Mouse (Mus musculus) yolk sac, embryonic 10.5 days (tissue): ENCODE data around the gene Scube1.

Experiments used
- DNase-seq: peaks from one replicate; pipeline ENCODE4 v3.0.0-alpha.2; 2017; ENCODE audit warnings: low spot score

Gene Scube1

DNA sequence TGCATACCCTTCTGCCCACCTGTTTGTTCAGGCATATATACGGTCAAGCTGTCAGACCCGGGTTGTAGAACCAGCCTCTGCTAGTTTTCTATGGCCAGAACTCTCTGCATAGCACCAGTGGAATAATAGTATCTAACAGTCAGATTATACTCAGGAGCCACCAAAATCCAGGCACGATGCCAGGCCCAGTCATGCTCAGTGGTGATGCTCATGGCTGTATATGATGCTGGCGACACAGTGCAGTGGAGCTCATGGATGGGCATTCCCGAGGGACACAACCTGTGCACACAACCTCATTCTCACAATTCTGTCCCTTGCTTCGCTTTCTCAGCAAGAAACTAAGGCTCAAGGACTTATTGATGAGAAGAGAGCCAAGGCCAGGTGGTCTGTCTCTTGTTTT lies 58.8 kb downstream of the Scube1 start:
- no peak for DNase-seq

DNA sequence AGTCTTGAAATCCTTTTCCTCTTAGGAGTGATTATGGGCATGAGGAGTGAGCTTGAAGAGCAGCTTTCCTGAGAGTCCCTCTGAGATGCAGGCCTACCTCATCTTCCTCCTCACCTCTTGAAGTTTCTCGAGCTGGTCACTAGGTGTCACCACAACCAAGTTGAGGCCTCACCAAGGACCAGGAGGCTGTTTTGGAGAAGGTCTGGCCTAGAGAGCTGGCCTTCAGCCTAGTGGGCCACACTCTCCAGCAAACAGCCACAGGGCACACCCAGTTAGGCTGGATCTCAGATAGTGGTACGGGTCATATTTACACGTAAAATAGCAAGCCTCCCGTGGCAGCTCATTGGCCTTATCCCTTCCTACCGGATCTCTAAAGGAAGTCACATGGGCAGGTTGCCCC lies 60.1 kb downstream of the Scube1 start:
- DNase-seq, result peak; percentile 19

DNA sequence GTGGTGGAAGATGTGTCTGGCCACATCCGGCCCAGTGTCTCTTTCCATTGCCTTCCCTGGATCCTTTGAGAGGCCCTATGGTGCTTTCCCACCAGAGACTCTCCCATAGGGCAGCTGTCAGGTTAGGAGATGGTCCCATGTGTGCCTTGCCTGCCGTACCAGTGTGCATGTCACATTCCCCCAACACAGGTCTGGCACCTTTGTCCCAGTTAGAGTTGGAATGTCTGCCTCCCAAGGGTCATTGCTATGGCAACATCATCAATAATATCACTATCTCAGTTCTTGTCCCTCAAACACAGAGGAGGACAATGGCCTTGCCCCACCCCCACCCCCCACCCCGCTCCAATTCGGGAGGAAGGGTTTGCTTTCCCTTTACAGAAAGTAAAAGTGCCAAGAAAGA lies 61.8 kb downstream of the Scube1 start:
- no peak for DNase-seq

DNA sequence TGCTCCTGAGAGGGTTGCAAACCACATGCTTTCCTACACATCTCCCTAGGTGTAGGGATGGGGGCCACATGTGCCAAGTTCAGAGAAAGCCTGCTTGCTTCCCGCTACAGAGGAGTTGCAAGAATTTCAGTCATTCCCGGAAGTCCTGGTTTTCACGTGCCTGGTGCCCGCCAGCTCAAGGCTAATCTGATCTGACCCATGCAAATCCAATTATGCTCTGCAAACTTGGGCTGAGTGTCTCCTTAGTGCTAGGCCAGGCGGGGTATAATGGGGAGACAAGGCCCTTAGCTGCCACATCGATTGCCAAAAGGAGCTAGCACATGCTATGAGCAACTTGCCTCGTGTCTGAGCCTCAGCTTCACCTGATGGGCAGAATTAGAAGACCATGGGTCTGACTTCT lies 62.7 kb downstream of the Scube1 start:
- DNase-seq, result no peak

DNA sequence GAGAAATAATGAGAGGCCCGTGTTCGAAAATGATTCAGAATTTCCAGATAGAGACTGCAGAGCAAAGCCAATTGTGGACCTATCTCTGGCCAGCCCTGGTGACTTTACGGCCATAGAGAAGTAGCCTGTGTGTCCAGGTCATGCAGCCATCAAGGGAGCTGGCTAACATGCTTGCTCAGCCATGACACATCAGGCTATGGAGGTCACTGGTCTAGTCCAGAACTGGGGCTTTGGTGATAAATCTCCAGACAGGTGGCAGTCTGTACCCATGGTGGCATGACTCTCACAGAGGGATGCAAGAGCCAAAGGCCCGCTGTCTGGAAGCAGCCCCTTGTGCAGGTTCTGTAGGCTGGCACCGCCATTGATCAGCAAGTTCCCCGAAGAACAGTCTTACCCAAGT lies 82.3 kb downstream of the Scube1 start:
- no peak for DNase-seq

DNA sequence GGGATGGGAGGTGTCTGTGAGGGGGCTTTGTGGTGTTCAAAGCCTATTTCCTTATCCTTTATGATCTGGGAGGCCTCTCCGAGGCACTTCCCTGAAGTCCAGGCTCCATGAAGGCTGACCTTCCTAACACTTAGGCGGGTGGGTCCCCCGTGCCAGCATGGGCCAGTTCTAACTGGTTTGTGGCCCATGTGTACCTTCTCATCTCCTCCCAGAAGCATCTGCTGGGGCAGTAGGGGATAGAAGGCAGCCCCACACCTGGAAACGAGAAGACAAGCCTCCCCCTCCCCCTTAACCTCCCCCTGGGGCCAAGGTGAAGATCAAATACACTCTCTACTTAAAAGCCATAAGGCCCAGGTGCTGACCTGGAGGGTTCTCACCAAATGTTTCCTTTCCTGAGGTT lies 84.6 kb downstream of the Scube1 start:
- DNase-seq, result no peak

DNA sequence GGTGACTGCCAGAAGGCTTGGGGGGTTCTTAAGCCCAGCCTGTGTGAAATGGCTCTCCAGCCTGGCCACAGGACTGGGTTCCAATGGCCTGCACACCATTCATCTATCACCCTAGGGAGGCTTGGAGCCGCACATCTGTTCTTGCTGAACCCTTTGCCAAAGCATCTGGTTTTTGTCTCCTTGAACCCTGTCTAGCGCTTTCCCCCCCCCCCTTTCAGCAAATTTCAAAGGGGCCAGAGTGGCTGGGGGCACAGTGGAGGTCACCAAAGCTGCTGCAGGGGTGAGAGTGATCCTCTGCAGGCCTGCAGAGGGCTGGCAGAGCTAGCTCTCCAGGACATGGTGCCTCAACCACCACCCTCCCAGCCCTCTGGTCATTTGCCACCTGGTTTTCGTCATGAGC lies 85.7 kb downstream of the Scube1 start:
- DNase-seq, result peak; percentile 70

DNA sequence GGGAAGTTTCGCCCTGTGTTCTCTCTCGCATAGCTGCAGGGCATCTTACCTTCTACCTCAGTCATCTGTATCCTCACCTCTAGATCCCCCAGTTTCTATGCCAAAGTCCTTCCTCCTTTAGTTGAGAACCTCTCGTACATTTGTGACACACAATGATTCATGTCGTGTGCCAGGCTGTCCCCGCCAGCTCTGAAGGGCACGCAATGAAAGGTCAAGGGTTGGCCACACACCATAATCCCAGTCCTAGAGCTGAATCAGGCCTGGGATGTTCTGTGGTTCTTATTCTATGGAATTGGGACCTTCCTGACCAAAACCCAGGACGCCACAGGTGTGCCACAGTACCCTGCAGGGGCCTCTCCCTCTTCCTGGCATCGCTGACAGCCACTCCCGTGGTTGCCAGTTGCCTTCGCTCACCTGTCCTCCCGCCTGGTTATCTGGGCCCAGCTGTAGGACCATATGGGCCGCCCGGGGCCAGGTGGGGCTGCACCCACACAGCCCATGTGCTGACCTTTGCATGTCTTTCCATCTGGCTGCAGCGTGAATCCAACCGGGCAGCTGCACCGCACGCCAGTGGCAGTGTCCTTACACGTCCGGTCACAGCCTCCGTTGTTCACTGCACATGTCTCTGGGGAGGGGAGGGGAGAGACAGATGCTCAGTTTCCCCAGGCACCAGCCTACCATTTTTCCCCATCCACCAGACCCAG lies 86.5 kb downstream of the Scube1 start:
- no peak for DNase-seq

DNA sequence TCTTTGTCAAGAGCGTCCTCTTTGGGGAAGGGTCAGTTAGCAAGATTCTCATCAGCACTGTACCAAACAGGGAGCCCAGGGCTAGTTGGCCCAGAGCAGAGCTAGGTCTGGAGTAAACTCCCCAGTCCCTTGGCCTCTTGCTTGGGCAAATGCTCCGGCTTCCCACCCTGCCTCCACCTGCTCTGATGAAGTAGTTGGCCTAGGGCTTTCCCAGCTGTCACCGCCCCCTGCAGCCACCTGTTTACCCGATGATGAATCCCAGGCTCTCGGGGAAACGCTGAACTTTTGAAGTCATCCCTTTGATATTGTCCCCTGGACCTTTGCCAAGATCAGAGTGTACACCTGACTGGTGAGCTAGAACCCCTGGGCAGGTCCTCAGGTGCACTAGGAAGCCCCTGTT lies 88.1 kb downstream of the Scube1 start:
- no peak for DNase-seq

DNA sequence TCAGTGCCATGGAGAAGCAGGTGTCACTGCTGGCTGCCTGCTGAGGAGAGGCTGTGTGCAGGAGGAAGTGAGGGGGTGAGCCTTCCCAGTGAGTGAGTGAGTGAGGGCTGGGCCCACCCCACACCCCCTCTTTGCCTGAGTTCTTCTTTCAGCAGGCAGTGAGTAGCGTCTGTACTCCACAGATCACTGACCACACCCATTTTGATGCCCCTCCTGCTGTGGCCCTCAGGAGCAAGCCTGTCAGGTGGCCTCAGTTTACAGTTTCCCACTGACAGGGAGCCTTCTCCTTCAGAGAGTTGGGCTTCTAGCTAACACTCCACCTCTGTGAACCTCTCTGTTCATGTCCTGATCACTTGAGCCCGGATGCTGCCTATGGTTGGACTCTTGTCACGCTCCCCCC lies 89.6 kb downstream of the Scube1 start:
- DNase-seq, result no peak

DNA sequence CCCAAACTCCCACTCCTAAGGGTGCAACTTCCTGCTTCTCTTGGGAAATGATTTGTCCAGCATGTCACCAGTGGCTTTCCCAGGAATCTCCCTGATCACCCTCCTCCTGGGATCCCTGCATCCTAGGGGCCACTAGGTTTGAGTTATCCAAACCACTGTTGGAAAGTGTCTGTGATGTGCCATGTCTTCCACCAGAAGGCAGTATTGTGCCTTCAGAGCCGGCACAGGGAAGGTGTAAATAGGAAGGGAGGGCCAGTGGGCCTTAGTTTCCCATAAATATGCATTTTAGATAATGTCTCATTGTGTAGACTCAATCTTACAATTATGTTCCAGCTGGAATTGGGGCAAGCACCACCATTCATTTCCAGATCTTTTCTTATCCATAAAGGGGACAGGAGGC lies 90.7 kb downstream of the Scube1 start:
- DNase-seq, result no peak

DNA sequence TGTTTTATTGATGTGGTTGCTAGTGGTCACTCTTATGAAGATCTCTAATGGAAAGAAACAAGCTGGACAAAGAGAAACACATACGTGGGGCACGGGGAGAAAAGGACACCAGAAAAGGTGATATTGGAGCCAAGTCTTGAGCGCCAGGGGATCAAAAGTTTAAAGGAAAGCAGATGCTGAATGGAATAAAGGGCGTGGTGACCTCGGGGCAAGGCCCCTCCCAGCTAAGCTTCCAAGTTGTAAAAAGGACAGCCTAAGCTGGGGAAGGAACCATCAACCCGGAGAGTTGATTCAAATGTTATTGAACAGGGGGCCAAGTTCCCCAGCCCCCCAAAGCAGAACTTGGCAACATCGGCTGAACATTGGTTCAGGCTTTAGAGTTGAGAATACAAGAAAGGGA lies 93.8 kb downstream of the Scube1 start:
- DNase-seq, result no peak

DNA sequence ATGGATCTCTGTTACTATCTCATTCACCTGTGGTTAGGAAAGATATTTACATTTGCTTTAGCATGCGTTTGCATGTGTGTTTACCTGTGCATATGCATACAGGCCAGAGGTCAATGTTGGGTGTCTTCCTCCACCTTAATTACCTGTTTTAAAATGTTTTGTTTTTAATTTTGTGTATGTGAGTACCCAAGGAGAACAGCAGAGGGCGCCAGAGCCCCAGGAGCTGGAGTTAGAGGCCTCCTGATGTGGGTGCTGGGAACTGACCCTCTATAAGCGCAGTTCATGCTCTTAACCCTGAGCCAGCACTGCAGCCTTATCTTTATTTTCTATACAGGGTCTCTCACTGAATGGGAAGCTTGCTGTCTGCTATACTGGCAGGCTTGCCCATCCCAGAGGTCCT lies 95.1 kb downstream of the Scube1 start:
- DNase-seq, result no peak

DNA sequence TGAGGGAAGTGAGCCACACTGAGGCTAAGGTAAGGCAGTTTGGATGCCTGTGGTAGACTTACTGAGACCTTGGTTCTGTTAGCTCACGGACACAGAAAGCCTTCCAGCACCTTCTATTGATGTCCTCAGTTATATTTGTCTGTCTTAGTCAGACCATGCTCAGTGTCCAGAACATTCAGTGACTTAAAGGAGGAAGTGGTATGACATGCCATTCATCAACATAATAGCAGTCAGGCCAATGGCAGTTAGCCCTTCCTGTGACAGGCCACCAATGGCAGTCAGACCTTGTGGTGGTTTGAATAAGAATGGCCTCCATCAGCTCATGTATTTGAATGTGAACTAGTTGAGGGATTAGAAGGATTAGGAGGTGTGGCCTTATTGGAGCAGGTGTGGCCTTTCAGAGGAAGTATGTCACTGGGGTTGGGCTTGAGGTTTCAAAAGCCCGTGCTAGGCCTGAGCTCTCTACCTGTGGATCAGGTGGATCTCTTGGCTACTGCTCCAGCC lies 98.6 kb downstream of the Scube1 start:
- no peak for DNase-seq

DNA sequence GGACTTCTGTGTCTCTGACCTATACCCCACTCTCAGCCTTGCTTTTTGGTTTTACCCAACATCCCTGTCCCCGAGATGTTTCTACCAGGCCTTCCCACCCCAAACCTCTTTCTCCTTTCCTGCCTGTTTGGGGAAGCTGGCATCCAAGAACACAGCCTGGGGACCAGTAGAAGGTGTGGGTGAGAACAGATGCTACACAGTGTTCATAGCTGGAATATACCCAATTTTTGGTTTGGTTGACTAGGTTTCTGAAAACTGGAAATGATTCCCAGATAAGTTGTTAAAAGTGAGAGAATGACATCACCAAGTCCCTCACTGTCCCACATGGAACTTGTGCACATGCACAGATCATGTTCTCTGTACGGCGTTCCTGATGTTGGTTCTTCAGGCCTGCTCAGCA lies 109.6 kb downstream of the Scube1 start:
- DNase-seq, result no peak

DNA sequence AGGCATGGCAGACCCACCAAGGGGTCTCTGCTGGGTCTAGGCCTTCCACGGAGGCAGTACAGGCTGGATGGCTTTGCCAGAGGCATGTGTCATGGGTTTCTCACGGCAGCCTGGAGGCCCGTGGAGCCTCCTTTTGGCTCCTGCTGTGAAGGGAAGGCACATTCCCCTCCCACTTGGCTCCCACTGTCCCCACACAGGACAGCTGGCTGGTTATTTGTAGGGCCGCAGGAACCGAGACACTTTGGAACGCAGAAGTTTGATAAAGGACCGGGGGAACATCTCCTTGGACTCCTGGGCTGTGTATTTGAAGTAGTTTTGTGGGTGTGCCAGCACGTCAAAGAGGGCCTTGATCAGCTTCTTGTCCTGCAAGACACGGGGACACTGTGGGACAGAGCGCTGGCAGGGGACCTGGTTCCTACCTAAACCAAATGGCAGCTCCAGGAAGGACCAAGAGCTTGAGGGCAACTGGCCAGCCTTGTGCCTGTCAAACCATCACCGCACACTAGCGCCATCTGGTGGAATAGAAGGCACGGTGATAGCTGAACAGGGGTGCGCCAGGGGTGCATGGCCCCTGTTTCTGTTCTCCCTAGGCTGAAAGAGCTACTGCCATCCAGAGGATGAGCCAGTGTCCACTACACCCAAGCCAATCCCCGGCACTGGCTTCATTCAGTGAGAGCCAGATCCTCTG lies 117.6 kb downstream of the Scube1 start:
- DNase-seq, result peak; percentile 18

DNA sequence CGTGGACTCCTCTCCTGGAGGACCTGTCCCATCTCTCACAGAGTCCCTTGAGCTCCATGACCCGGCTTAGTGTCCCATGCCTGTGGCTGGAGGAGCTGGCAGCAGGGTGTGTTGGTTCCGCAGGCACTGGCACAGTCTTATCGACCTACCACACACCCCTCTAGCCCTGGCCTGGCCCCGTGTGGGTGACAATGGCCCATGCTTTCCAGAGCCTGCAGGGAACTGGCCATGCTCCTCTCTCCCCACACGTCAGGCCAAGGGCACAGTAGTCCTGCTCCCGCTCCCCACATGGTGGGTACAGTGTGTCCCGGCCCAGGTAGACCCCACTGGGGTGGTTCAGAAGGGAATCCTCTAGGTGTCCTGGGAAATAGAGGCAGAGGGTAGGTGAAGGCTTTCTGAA lies 118.1 kb downstream of the Scube1 start:
- no peak for DNase-seq

DNA sequence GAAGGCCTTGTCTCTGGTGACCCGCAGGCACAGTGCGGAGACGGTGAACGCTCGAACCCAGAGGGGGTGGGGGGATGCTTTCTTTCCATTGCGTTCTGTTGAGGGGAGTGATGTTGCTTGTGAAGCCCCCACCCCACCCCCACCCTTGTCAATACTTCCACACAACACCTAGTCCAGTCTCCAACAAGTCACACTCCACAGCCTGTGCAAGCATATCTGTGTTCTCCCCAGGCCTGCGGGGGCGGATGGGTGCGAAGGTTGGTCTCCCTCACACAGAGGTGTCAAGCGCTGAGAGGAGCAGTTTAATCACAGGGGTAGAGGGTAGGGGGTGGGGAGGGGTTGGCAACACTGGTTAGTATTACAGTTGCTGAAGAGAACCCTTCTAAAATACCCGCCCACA lies 118.6 kb downstream of the Scube1 start:
- DNase-seq, result no peak

DNA sequence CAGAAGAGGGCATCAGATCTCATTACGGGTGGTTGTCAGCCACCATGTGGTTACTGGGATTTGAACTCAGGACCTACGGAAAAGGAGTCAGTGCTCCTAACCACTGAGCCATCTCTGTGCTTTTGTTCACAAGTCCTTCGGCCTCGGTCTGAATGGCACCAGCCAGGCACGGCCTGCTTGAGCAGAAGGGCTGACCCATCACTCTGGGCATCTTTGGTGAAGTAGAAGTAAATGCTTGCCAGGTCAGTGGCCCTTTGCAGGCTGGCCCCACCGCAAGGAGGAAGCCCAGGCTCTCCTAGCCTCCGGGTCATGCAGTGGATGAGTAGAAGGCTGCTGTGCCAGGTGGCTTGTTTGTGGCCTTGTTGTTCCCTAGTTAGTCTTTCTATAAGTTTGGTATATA lies 121.4 kb downstream of the Scube1 start:
- DNase-seq, result no peak

DNA sequence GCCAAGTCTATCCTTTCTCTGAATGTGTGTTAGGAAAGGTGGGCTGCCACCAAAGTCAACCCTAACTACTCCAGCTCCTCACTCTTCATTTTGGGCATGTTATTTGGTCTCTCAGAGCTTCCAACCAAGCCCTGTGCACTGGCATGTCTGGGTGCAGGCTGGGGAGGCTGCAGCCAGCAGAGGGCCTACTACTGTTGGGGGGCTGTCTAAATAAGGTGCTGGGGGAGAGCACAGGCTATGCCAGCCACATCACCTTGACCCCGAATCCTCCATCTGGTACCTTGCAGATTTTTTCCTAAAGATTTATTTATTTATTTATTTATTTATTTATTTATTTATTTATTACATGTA lies 121.8 kb downstream of the Scube1 start:
- no peak for DNase-seq

DNA sequence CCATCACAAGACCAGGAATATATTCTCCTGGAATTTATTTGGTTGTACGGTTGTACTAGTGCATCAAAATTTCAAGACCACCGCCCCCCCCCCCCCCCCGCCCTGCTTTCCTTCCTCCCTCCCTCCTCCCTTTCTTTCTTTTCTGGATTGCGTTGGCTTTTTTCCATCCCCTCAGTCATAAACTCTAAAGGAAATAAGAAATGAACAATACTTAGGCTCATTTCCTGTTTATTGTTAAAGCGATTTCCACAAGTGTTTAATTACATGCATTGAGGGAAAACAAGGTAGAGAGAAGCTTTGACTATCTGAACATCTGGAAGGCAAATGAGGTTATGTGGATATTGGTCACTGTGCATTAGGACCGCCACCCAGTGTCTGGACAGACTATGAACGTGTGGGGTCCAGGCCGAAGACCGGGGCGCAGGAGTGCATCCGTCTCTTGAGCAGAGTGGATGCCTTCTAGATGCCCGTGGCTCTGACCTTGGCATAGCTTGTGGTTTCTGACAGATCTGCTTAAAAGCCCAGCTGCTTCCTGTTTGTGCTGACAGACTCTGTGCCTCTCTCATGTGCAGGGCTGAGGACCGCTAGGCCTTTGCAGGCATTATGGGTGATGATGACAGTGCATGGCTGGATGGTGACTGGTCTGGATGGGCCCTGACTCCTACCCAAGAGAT lies 122.3 kb downstream of the Scube1 start:
- no peak for DNase-seq

DNA sequence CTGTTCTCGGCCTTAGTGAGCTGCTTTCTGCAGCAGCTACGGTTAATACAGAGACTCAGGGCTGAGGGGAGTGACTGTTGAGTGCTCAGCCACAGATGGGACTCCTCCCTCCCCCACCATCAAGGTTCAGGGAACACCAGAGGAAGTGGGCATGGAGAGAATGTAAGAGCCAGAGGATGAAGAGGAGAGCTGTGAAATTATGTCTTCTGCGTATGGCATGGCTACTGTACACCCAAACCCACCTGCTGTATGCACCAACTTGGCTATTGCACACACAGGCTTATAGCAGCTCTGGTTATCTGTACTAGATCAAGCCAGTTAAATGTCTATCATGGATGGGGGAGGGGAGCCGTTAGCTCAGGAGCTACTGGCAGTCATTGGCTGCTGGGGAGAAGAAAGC lies 123.6 kb downstream of the Scube1 start:
- no peak for DNase-seq

DNA sequence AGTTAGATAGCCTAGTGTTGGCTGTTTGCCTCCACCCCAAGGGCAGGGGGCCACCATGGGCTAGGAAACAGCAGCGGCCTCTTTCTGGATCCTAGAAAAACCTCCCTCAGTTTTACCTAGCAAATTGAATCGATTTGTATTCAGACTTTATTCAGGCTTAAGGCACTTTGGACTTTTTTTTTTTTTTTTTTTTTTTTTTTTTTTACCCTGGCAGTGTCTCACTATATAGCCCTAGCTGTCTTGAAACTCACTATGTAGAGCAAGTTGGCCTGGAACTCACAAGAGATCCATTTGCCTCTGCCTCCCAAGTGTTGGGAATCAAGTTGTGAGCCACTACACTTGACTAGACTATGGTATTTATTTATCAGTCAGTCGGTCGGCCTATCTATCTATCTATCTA lies 128.0 kb downstream of the Scube1 start:
- DNase-seq, result no peak

DNA sequence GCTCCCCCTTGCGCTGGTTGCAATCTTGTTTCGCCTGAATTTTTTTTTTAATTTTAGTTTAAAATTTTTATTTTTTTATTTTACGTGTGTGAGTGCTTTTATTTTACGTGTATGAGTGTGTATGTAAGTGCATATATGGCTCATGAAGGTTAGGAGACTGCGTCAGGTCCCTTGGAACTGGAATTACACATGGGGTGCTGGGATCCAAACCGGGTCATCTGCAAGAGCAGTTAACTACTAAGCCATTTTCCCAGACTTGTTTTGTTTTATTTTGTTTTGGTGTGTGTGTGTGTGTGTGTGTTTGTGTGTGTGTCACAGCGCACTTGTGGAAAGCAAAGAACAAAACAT lies 129.5 kb downstream of the Scube1 start:
- DNase-seq, result no peak
